In the genomic region with DNA sequence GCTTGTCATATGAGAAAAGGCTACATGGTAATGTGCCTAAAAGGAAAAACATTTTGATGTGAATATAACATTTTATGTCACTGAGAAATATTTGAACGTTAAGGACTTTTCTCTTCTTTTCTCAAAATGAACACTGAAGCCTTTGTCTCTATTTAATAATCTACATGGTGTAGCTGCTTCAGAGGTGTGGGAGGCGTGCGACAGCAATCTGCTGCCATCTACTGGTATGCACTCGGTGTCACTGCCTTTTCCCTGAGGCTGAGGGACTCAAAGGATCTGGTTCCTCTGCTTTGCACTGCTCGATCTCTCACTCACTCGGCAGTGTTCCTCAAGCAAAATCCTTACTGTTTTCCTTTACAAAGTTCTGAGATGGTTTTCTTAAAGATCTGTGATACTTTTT, we compare ENCODE assay signal across 8 mouse cellular contexts. TPM values are rescaled to one million over a fixed set of nuclear protein-coding genes. Genes with fewer than 3 reads are reported as not detected.
A peak's percentile ranks its signal among the peaks of the same experiment; 100 is the strongest.
DNase-seq lines count a peak whose midpoint lies in the region; ATAC-seq and TF ChIP-seq lines count a peak whose summit lies in the region.

No protein-coding gene starts in this region.

- H3K4me3 ChIP-seq in G1E (ENCODE audit: low read depth, low read length) = no peak overlapping the region
- no peak overlapping the region for H3K4me3 ChIP-seq in forebrain, embryonic 14.5 days (ENCODE audit: low read depth, low read length)
- no peak overlapping the region for H3K4me3 ChIP-seq in lung, adult 2 months (replicated peaks; ENCODE audit: extremely low read depth, low read depth, low read length)

- no peak for TF ChIP-seq POLR2A in lung, adult 2 months (IDR thresholded peaks at IDR 0.05; ENCODE audit: borderline replicate concordance, extremely low read depth, low read depth, low read length)

- peak; percentile 61 for DNase-seq in G1E (ENCODE audit: low spot score)
- peak; percentile 94 for DNase-seq in forebrain, embryonic 14.5 days (ENCODE audit: low spot score)
- DNase-seq in heart, postnatal 14 days = peak; percentile 69 to 82
- DNase-seq in kidney, postnatal 4 days = peak; percentile 84 to 86
- DNase-seq in lung, adult 2 months = peak; percentile 46
- peak; percentile 46 for DNase-seq in ovary, adult 18-20 months (ENCODE audit: low spot score)
- peak; percentile 20 to 30 for DNase-seq in thymus, adult 18-20 months

- no peaks in the 10 kb centered on the region for H3K4me1 ChIP-seq in G1E (ENCODE audit: insufficient read depth, low read depth, low read length)
- H3K4me1 ChIP-seq in forebrain, embryonic 14.5 days (ENCODE audit: control insufficient read depth, insufficient read depth, low read length) = peaks cover 19% of the 10 kb centered on the region; the same call in 1 of the 2 replicates
- no peaks in the 10 kb centered on the region for H3K4me1 ChIP-seq in lung, adult 2 months (ENCODE audit: control insufficient read depth, insufficient read depth, low read length)

- 2% methylated on average over 6 of the region's 6 CpGs for WGBS in forebrain, embryonic 14.5 days
- WGBS in lung, adult 2 months = 3% methylated on average over 6 of the region's 6 CpGs

- peak overlapping the region; percentile 45 for H3K9ac ChIP-seq in forebrain, embryonic 14.5 days (ENCODE audit: low read length)

- peak; percentile 91 for TF ChIP-seq CTCF in G1E (IDR thresholded peaks at IDR 0.05; ENCODE audit: low read depth, low read length)
- peak; percentile 100 for TF ChIP-seq CTCF in lung, adult 2 months (IDR thresholded peaks at IDR 0.05; ENCODE audit: insufficient read depth, low read length)

- no peaks in the 10 kb centered on the region for H3K9me3 ChIP-seq in G1E (replicated peaks)
- no peaks in the 10 kb centered on the region for H3K9me3 ChIP-seq in forebrain, embryonic 14.5 days (replicated peaks; ENCODE audit: control insufficient read depth, low read length)

- H3K27ac ChIP-seq in forebrain, embryonic 14.5 days (ENCODE audit: low read depth, low read length) = peak overlapping the region; percentile 62; the same call in 1 of the 2 replicates

- H3K27me3 ChIP-seq in G1E (ENCODE audit: insufficient read depth, low read length) = no peaks in the 10 kb centered on the region
- H3K27me3 ChIP-seq in forebrain, embryonic 14.5 days (replicated peaks; ENCODE audit: control insufficient read depth, insufficient read depth, low read length) = 0 out of 2 replicates have a peak, but pooled peaks cover 5% of the 10 kb centered on the region

- no peak overlapping the region for H3K4me2 ChIP-seq in forebrain, embryonic 14.5 days (ENCODE audit: low read length)

- peak; percentile 86 for ATAC-seq in G1E (ENCODE audit: extremely low read depth, insufficient number of reproducible peaks, low FRiP score, poor library complexity, severe bottlenecking)
- ATAC-seq in cerebellum, adult (ENCODE audit: insufficient number of reproducible peaks, low FRiP score, low TSS enrichment) = peak; percentile 85
- peak; percentile 91 for ATAC-seq in forebrain, embryonic 14.5 days

- peaks cover 17% of the 10 kb centered on the region for H3K36me3 ChIP-seq in G1E (replicated peaks)
- no peaks in the 10 kb centered on the region for H3K36me3 ChIP-seq in forebrain, embryonic 14.5 days (ENCODE audit: control insufficient read depth, insufficient read depth, low read length)

- intact Hi-C loops in heart, postnatal 14 days (cut with DNase I) = loop anchor here (1.0 to 10.0 kb wide), 4 partner anchors 241 to 681 kb away; no protein-coding TSS in a partner anchor

RNA-seq across cellular contexts. Expression of gene Ggact, which starts 37.4 kb away (rescaled TPM):
- total RNA-seq in G1E (2014; fragmentation: Nextera tagmentation) (73.2 and 74.6 TPM in 2 replicates), G1E (2017) (70.2 and 80.0 TPM in 2 replicates)
- polyA plus RNA-seq in G1E (2012) = 20.2 and 26.5 TPM in 2 replicates
- polyA plus RNA-seq in forebrain, embryonic 14.5 days (2014; fragmentation: Nextera tagmentation; extraction: Ambion mirVana) = 6.9 and 7.7 TPM in 2 replicates
- 10 to 100 TPM; 22.5 to 25.0 TPM for total RNA-seq in heart, postnatal 14 days (2021)
- 33.3 and 49.1 TPM in 2 replicates for polyA plus RNA-seq in lung, adult 2 months (2012; rRNA removed)

Comparison
In these comparisons a context has a peak if more than half of its experiments do, and no peak if none do; other contexts are left out.
1. DNase-seq: peak in every context shown above with its lines; median percentile 94 in forebrain, embryonic 14.5 days; 85 in kidney, postnatal 4 days; 76 in heart, postnatal 14 days; 61 in G1E; 46 in lung, adult 2 months; 46 in ovary, adult 18-20 months; 25 in thymus, adult 18-20 months.